Mouse (Mus musculus) myocyte (in vitro differentiated cells): Measurements from ENCODE around the gene Pgp. TPM values are rescaled to one million over a fixed set of nuclear protein-coding genes. Genes with fewer than 3 reads are reported as not detected.

Experiments used
- H3K27me3 ChIP-seq: one replicate; pipeline ENCODE4 v1.6.1; 2011; ENCODE audit not compliant: control insufficient read depth, insufficient read depth, insufficient read length
- H3K36me3 ChIP-seq: one replicate; pipeline ENCODE4 v1.6.1; 2011; ENCODE audit not compliant: control insufficient read depth, insufficient read depth
- H3K4me2 ChIP-seq: one replicate; pipeline ENCODE4 v1.6.1; 2011; ENCODE audit warnings: low read depth, control low read depth
- H3K4me3 ChIP-seq: one replicate; pipeline ENCODE4 v1.5.1; 2011; ENCODE audit warnings: mild to moderate bottlenecking, control low read depth, moderate library complexity
- H3K79me2 ChIP-seq: one replicate; pipeline ENCODE4 v1.6.1; 2011; ENCODE audit not compliant: control insufficient read depth, insufficient read depth
- H3ac ChIP-seq: one replicate; pipeline ENCODE4 v1.6.1; 2011; ENCODE audit not compliant: control insufficient read depth, insufficient read length
- CEBPB ChIP-seq: IDR thresholded peaks from 2 replicates; pipeline ENCODE4 v1.6.1; 2011; ENCODE audit warnings: mild to moderate bottlenecking, moderate library complexity; ENCODE audit not compliant: poor library complexity, insufficient read depth, severe bottlenecking
- E2F4 ChIP-seq: IDR thresholded peaks from one replicate; pipeline ENCODE4 v1.6.1; 2011; ENCODE audit warnings: mild to moderate bottlenecking, control low read depth, moderate library complexity; ENCODE audit not compliant: insufficient read depth
- MAX ChIP-seq: IDR thresholded peaks from one replicate; pipeline ENCODE4 v1.6.1; 2011; ENCODE audit warnings: low read depth, mild to moderate bottlenecking, control low read depth
- MYOD1 ChIP-seq, 3 experiments: IDR thresholded peaks; one replicate each; pipeline ENCODE4 v1.6.1; 2011; ENCODE audit warnings: control low read depth in 2 of 3, low read depth in 2 of 3, mild to moderate bottlenecking in 2 of 3, moderate library complexity in 1 of 3; ENCODE audit not compliant: insufficient read length in 2 of 3, control insufficient read depth in 1 of 3
- MYOG ChIP-seq, 3 experiments: IDR thresholded peaks; one replicate each; pipeline ENCODE4 v1.6.1; 2011; ENCODE audit warnings: control low read depth in 2 of 3, low read depth in 2 of 3, mild to moderate bottlenecking in 2 of 3; ENCODE audit not compliant: insufficient read length in 2 of 3, control insufficient read depth in 1 of 3, insufficient read depth in 1 of 3
- POLR2A ChIP-seq: IDR thresholded peaks from one replicate; pipeline ENCODE4 v1.6.1; 2011; ENCODE audit warnings: low read depth, mild to moderate bottlenecking, control low read depth, moderate library complexity; ENCODE audit not compliant: insufficient read length
- POLR2AphosphoS2 ChIP-seq: IDR thresholded peaks from one replicate; pipeline ENCODE4 v1.6.1; 2011; ENCODE audit warnings: low read depth, control low read depth; ENCODE audit not compliant: insufficient read length
- REST ChIP-seq: IDR thresholded peaks from one replicate; pipeline ENCODE4 v1.6.1; 2011; ENCODE audit warnings: mild to moderate bottlenecking, control low read depth, moderate library complexity; ENCODE audit not compliant: insufficient read depth, insufficient read length
- SRF ChIP-seq: IDR thresholded peaks from one replicate; pipeline ENCODE4 v1.6.1; 2011; ENCODE audit warnings: low read depth; ENCODE audit not compliant: control insufficient read depth, insufficient read length
- TCF12 ChIP-seq: IDR thresholded peaks from one replicate; pipeline ENCODE4 v1.6.1; 2011; ENCODE audit warnings: mild to moderate bottlenecking, control low read depth; ENCODE audit not compliant: poor library complexity, insufficient read depth, severe bottlenecking
- TCF3 ChIP-seq: IDR thresholded peaks from one replicate; pipeline ENCODE4 v1.6.1; 2011; ENCODE audit warnings: low read depth, control low read depth; ENCODE audit not compliant: insufficient read length
- USF1 ChIP-seq: IDR thresholded peaks from one replicate; pipeline ENCODE4 v1.6.1; 2011; ENCODE audit warnings: low read depth, mild to moderate bottlenecking, control low read depth, moderate library complexity
- polyA plus RNA-seq: library from polyadenylated mRNA; unstranded; fragments of >200 nt; fragmentation: generic; extraction: Trizol; gene quantifications from one replicate; pipeline ENCODE4 v1.2.1, GENCODE M21; 2012; ENCODE audit warnings: missing spikeins

The Pgp gene
- polyA plus RNA-seq, 1 experiment: 53.7 TPM

- TF ChIP-seq E2F4 (no peak), TCF12 (no peak), MYOD1 (IDR thresholded peaks at IDR 0.05; ENCODE audit: control insufficient read depth in 1 of 3, insufficient read length in 2 of 3, low read depth in 2 of 3) (no peak), TCF3 (no peak), USF1 (no peak), SRF (no peak), MAX (no peak), MYOG (IDR thresholded peaks at IDR 0.05; ENCODE audit: control insufficient read depth in 1 of 3, insufficient read depth in 1 of 3, insufficient read length in 2 of 3, low read depth in 2 of 3) (no peak), CEBPB (no peak), POLR2A (no peak), REST (no peak), POLR2AphosphoS2 (no peak)
- Histone ChIP-seq H3K36me3 (no peaks in the 10 kb centered on the region), H3K27me3 (no peaks in the 10 kb centered on the region)
These were observed 29.8 kb upstream of the Pgp start for GRCm38 (mm10) chr17:24440377-24440776.

GRCm38 (mm10) chr17:24441148-24441547 lies 29.0 kb upstream of the Pgp start:
- Histone ChIP-seq H3K36me3 (no peaks in the 10 kb centered on the region), H3K4me3 (no peak overlapping the region), H3K4me2 (no peak overlapping the region), H3ac (no peak overlapping the region), H3K79me2 (no peaks in the 10 kb centered on the region), H3K27me3 (no peaks in the 10 kb centered on the region)
- TF ChIP-seq CEBPB (no peak), USF1 (no peak), TCF12 (no peak), REST (no peak), POLR2A (no peak), MAX (no peak), MYOD1 (IDR thresholded peaks at IDR 0.05; ENCODE audit: control insufficient read depth in 1 of 3, insufficient read length in 2 of 3, low read depth in 2 of 3) (no peak), SRF (no peak), MYOG (IDR thresholded peaks at IDR 0.05; ENCODE audit: control insufficient read depth in 1 of 3, insufficient read depth in 1 of 3, insufficient read length in 2 of 3, low read depth in 2 of 3) (no peak), TCF3 (no peak), POLR2AphosphoS2 (no peak), E2F4 (no peak)

More at GRCm38 (mm10) chr17:24440377-24440776, 29.8 kb upstream of the Pgp start:
- Histone ChIP-seq H3K4me3 (no peak overlapping the region), H3K4me2 (no peak overlapping the region), H3K79me2 (no peaks in the 10 kb centered on the region), H3ac (no peak overlapping the region)

GRCm38 (mm10) chr17:24442107-24442506 lies 28.1 kb upstream of the Pgp start:
- Histone ChIP-seq H3K4me3 (no peak overlapping the region), H3K79me2 (no peaks in the 10 kb centered on the region), H3K36me3 (no peaks in the 10 kb centered on the region), H3ac (no peak overlapping the region), H3K27me3 (no peaks in the 10 kb centered on the region), H3K4me2 (no peak overlapping the region)
- no peak for TF ChIP-seq MYOG (IDR thresholded peaks at IDR 0.05; ENCODE audit: control insufficient read depth in 1 of 3, insufficient read depth in 1 of 3, insufficient read length in 2 of 3, low read depth in 2 of 3)
- no peak for TF ChIP-seq E2F4
- no peak for TF ChIP-seq REST
- no peak for TF ChIP-seq POLR2AphosphoS2

- H3K4me2 ChIP-seq: no peak within 1 kb of the TSS
- no peaks in the 10 kb centered on the region for H3K79me2 ChIP-seq
- H3K36me3 ChIP-seq: no peaks in the 10 kb centered on the region
- TF ChIP-seq POLR2A: no peak
- no peak for TF ChIP-seq MAX
- no peak for TF ChIP-seq SRF
- TF ChIP-seq POLR2AphosphoS2: no peak
- no peak for TF ChIP-seq USF1
- no peak for TF ChIP-seq E2F4
- no peak for TF ChIP-seq TCF12
- TF ChIP-seq MYOD1 (IDR thresholded peaks at IDR 0.05; ENCODE audit: control insufficient read depth in 1 of 3, insufficient read length in 2 of 3, low read depth in 2 of 3): no peak
- no peak for TF ChIP-seq MYOG (IDR thresholded peaks at IDR 0.05; ENCODE audit: control insufficient read depth in 1 of 3, insufficient read depth in 1 of 3, insufficient read length in 2 of 3, low read depth in 2 of 3)
- TF ChIP-seq TCF3: no peak
- no peak within 1 kb of the TSS for H3ac ChIP-seq
- no peaks in the 10 kb centered on the region for H3K27me3 ChIP-seq
- no peak within 1 kb of the TSS for H3K4me3 ChIP-seq
These were observed 27.5 kb upstream of the Pgp start, which contains the start of gene Dnase1l2 for GRCm38 (mm10) chr17:24442632-24443155. Gene Dnase1l2 (minus strand): TSS chr17:24443105.

- H3K36me3 ChIP-seq: no peaks in the 10 kb centered on the region
- no peak overlapping the region for H3ac ChIP-seq
- TF ChIP-seq CEBPB: no peak
- no peak for TF ChIP-seq MYOD1 (IDR thresholded peaks at IDR 0.05; ENCODE audit: control insufficient read depth in 1 of 3, insufficient read length in 2 of 3, low read depth in 2 of 3)
- no peak for TF ChIP-seq SRF
- no peak for TF ChIP-seq MAX
- TF ChIP-seq TCF12: no peak
- TF ChIP-seq E2F4: no peak
- no peak for TF ChIP-seq USF1
- no peak for TF ChIP-seq POLR2AphosphoS2
- TF ChIP-seq TCF3: no peak
- TF ChIP-seq POLR2A: no peak
- TF ChIP-seq REST: no peak
- no peak for TF ChIP-seq MYOG (IDR thresholded peaks at IDR 0.05; ENCODE audit: control insufficient read depth in 1 of 3, insufficient read depth in 1 of 3, insufficient read length in 2 of 3, low read depth in 2 of 3)
- H3K4me2 ChIP-seq: no peak overlapping the region
- H3K4me3 ChIP-seq: no peak overlapping the region
- H3K79me2 ChIP-seq: no peaks in the 10 kb centered on the region
- H3K27me3 ChIP-seq: no peaks in the 10 kb centered on the region
These were observed 26.8 kb upstream of the Pgp start for GRCm38 (mm10) chr17:24443409-24443808.
